Mouse (Mus musculus) cerebellum, adult 2 months (tissue): ENCODE measurements around the gene Gfra1. TPM values are rescaled to one million over a fixed set of nuclear protein-coding genes. Genes with fewer than 3 reads are reported as not detected.

Experiments used
- DNase-seq, 2 experiments: peaks; one replicate each; pipeline ENCODE4 v3.0.0; 2021
- H3K27ac ChIP-seq: fragments of 200-500 bp; 2 replicates; pipeline ENCODE4 v1.5.1; 2012; ENCODE audit warnings: low read length, control low read depth, inconsistent platforms; ENCODE audit not compliant: insufficient read depth
- H3K27me3 ChIP-seq: fragments of 200-500 bp; 2 replicates; pipeline ENCODE4 v1.6.1; 2012; ENCODE audit warnings: inconsistent platforms, mild to moderate bottlenecking, low read length, moderate library complexity; ENCODE audit not compliant: control insufficient read depth, insufficient read depth
- H3K4me1 ChIP-seq: fragments of 200-500 bp; 2 replicates; pipeline ENCODE4 v1.6.1; 2011; ENCODE audit warnings: low read length; ENCODE audit not compliant: control insufficient read depth, insufficient read depth
- H3K4me3 ChIP-seq: fragments of 200-500 bp; replicated peaks from 2 replicates; pipeline ENCODE3; 2011; ENCODE audit warnings: mild to moderate bottlenecking, low read depth, low read length, control low read depth; ENCODE audit not compliant: insufficient read depth
- CTCF ChIP-seq: fragments of 200-500 bp; IDR thresholded peaks from 2 replicates; pipeline ENCODE4 v1.5.1; 2011; ENCODE audit warnings: low read depth, mild to moderate bottlenecking, control low read depth, low read length, moderate library complexity, borderline replicate concordance; ENCODE audit not compliant: insufficient read depth
- POLR2A ChIP-seq: fragments of 200-500 bp; IDR thresholded peaks from 2 replicates; pipeline ENCODE4 v1.6.1; 2011; ENCODE audit warnings: low read length, control low read depth, borderline replicate concordance; ENCODE audit not compliant: insufficient read depth
- whole genome bisulfite sequencing: fragments of 180-500 bp; shearing (Covaris S2); methylation state at CpG from one replicate; pipeline ENCODE4 v1.1.7; 2018; 5-methylcytosine and 5-hydroxymethylcytosine counted together
- polyA plus RNA-seq: library from polyadenylated mRNA; depleted of rRNA; stranded (reverse); fragments of >200 nt; gene quantifications from 2 replicates; pipeline ENCODE4 v1.2.3, GENCODE M21; 2012

Gfra1 gene
- polyA plus RNA-seq, 1 experiment = 14.1 TPM

DNA sequence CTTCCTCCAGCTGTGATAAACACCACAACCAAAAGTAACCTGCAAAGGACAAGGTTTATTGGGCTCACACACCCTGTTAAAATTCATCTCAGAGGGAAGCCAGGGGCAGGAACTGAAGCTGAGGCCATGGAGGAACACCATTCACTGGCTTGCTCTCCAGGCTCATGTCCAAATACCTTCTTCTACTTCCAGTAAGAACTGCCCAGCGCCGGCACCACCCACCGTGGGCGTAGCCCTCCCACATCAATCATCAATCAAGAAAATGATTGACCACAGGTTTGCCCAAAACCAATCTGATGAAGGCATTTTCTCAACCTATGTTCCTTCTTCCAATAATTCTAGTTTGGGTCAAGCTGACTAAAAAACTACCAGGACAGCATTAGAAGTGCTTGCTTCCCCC lies 16.9 kb downstream of the Gfra1 start:
- Histone ChIP-seq H3K4me3 (no peak overlapping the region), H3K27me3 (no peaks in the 10 kb centered on the region; the same call in 1 of the 2 replicates), H3K27ac (no peak overlapping the region), H3K4me1 (0 out of 2 replicates have a peak, but pooled peaks cover 2% of the 10 kb centered on the region)
- 77% methylated on average over 4 of the region's 4 CpGs for WGBS
- no peak for DNase-seq
- TF ChIP-seq CTCF (no peak), POLR2A (no peak)

DNA sequence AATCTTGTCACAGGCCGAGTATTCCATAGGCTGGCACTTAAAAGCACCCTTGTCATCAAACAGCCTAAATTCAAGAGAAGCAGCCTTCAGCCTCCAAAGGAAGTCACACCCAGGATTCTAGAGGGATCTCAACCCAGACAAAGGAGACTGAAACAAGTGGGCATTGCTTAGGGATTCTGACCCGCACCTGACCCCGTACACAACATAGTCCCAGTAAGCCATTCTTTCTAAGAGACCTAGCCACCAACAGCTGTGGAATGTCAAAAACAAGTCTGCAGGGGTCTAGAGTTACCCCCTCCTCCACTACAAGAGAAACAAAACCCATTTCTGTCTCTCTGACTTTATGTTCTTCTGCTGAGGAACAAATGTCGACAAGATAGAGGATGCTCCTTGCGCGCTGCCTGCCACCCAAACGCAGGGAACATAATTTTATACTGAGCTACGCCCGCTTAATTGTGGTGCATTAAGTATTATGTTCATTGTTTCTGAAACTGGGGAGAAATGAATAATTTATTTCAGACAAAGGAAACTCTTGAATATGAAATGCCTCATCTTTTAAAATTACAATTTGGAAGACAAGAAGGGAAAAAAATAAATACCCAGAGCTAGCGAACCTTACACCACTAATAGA lies 18.2 kb downstream of the Gfra1 start:
- Histone ChIP-seq H3K27ac (no peak overlapping the region), H3K4me3 (no peak overlapping the region), H3K27me3 (no peaks in the 10 kb centered on the region; the same call in 1 of the 2 replicates), H3K4me1 (0 out of 2 replicates have a peak, but pooled peaks cover 2% of the 10 kb centered on the region)
- DNase-seq = no peak
- TF ChIP-seq POLR2A = no peak
- TF ChIP-seq CTCF = no peak
- 87% methylated on average over 10 of the region's 10 CpGs for WGBS

- H3K27ac ChIP-seq = no peak overlapping the region
- no peak for DNase-seq
- 0 out of 2 replicates have a peak, but pooled peaks cover 2% of the 10 kb centered on the region for H3K4me1 ChIP-seq
- H3K4me3 ChIP-seq = no peak overlapping the region
- WGBS = 32% methylated on average over 3 of the region's 3 CpGs
- TF ChIP-seq POLR2A (no peak), CTCF (no peak)
- H3K27me3 ChIP-seq = no peaks in the 10 kb centered on the region; the same call in 1 of the 2 replicates
Measured at GRCm38 (mm10) chr19:58436874-58437273, 18.8 kb downstream of the Gfra1 start.

DNA sequence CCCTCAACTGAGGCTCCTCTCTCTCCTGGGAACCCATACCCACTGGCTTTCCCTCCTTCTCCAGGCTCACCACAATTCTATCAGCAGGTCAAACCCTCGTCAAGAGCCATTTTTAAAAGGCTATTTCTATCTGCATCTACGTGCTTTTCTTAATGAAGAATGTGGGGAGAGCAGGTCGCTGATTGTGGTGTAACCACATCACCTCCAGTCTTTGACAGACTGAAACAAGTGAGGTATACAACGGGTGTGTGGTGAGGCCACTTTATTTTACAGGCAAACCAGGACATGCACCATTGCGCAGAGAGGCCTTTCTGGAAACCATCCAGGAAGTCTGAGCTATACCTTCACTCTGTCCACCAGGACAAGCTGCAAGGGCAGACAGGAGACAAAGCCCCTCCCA lies 19.8 kb downstream of the Gfra1 start:
- DNase-seq = no peak
- WGBS = 92% methylated on average over 5 of the region's 5 CpGs
- TF ChIP-seq POLR2A (no peak), CTCF (no peak)
- no peak overlapping the region for H3K27ac ChIP-seq
- H3K4me3 ChIP-seq = no peak overlapping the region
- H3K27me3 ChIP-seq = no peaks in the 10 kb centered on the region; the same call in 1 of the 2 replicates
- H3K4me1 ChIP-seq = 0 out of 2 replicates have a peak, but pooled peaks cover 2% of the 10 kb centered on the region

DNA sequence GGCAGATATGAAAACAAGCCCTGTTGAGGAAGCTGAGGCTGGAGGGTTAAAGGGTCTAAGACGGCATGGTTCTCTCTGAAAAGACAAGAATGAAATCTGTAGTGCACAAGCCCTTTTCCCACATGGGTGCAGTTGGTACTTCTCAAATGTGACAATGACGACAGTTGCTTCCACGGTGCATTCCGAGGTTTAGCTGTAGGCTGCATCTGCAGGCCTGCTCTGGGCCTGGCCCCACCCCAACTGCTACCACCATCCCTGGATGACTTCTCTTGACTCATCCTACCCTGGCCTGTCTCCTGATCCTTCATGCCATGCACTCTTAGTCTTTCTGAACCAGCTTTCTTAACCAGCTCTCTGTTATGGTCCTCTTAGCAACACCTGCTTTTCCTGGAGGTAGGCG lies 22.9 kb downstream of the Gfra1 start:
- Histone ChIP-seq H3K27ac (no peak overlapping the region), H3K4me3 (no peak overlapping the region), H3K4me1 (no peaks in the 10 kb centered on the region), H3K27me3 (no peaks in the 10 kb centered on the region; the same call in 1 of the 2 replicates)
- WGBS = 88% methylated on average over 5 of the region's 5 CpGs
- no peak for DNase-seq
- no peak for TF ChIP-seq POLR2A
- TF ChIP-seq CTCF = no peak

GRCm38 (mm10) chr19:58428546-58428945 lies 27.2 kb downstream of the Gfra1 start:
- 84% methylated on average over 4 of the region's 4 CpGs for WGBS
- no peak overlapping the region for H3K27ac ChIP-seq

DNA sequence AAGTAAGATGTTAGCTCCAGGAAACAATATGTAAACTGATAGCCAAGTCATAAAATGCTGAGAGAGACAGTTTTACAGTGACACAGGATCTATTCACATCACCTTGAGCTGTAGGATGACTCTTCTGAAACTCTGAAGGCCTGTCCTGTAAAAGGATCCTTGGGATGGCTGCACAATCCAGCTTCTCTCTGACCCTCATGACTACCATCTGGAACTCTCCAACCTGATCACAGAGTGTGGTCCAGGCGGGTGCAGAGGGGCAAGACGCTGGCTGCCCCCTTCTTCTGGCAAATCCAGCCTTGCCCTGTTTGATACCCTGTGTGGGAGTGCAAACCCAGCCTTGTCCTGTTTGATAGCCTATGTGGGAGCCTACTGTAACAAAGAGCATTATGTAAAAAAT lies 28.4 kb downstream of the Gfra1 start:
- 78% methylated on average over 2 of the region's 2 CpGs for WGBS

More at GRCm38 (mm10) chr19:58428546-58428945, 27.2 kb downstream of the Gfra1 start:
- DNase-seq = no peak
- no peak overlapping the region for H3K4me3 ChIP-seq
- H3K4me1 ChIP-seq = no peaks in the 10 kb centered on the region
- H3K27me3 ChIP-seq = no peaks in the 10 kb centered on the region
- TF ChIP-seq POLR2A = no peak
- no peak for TF ChIP-seq CTCF

DNA sequence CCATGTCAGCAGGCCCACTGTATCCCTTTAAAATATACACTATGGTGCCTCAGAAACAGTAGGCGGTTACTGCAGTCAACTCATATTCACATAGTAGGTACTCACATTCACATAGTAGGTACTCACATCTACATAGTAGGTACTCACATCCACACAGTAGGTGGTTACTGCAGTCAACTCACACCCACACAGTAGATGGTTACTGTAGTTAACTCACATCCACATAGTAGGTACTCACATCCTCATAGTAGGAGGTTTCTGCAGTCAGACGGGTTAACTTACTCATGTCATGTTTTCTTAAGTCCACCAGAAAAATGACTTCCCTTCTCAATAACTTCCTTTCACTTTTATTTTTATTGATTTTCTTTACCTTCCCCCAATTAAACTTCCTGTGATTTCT lies 30.8 kb downstream of the Gfra1 start:
- WGBS = 94% methylated on average over 2 of the region's 2 CpGs
- DNase-seq = no peak
- H3K4me1 ChIP-seq = no peaks in the 10 kb centered on the region
- H3K4me3 ChIP-seq = no peak overlapping the region
- no peak for TF ChIP-seq CTCF
- TF ChIP-seq POLR2A = no peak
- no peaks in the 10 kb centered on the region for H3K27me3 ChIP-seq
- H3K27ac ChIP-seq = no peak overlapping the region

More for the DNA sequence above, 28.4 kb downstream of the Gfra1 start:
- Histone ChIP-seq H3K27ac (no peak overlapping the region), H3K4me1 (no peaks in the 10 kb centered on the region), H3K27me3 (no peaks in the 10 kb centered on the region), H3K4me3 (no peak overlapping the region)
- DNase-seq = no peak
- no peak for TF ChIP-seq CTCF
- TF ChIP-seq POLR2A = no peak
